Comparison of ENCODE assay signal across 16 mouse cellular contexts in genomic region chr5:37117126-37117525, GRCm38 (mm10). TPM values are rescaled to one million over a fixed set of nuclear protein-coding genes. Genes with fewer than 3 reads are reported as not detected.
DNase-seq lines count a peak whose midpoint lies in the region; ATAC-seq lines count a peak whose summit lies in the region.
"Had no signal": no experiment of that assay in that cellular context is flagged by ENCODE, and none has a peak within 500 bp of the region (broad histone marks: within the 10 kb centered on the region; RNA-seq: fewer than 3 reads in every experiment).

No protein-coding gene starts in this region.

- DNase-seq in forebrain, embryonic 11.5 days (ENCODE audit: low spot score): no peak
- DNase-seq in neural tube, embryonic 10.5 days (ENCODE audit: extremely low spot score, low spot score): peak; percentile 16
- DNase-seq in embryo, embryonic 9.5 days (ENCODE audit: extremely low spot score): peak; percentile 17
- DNase-seq in retina, postnatal 1 day: peak; percentile 34
- DNase-seq in lung, postnatal 10 days: no peak
- DNase-seq: cerebellum, postnatal 25 days; gastrocnemius, postnatal 14 days; kidney, postnatal 14 days; right cerebral cortex, postnatal 25 days had no signal

- H3K9ac ChIP-seq in forebrain, embryonic 15.5 days (replicated peaks): no peak overlapping the region
- H3K9ac ChIP-seq in forebrain, embryonic 11.5 days (ENCODE audit: low read length): no peak overlapping the region
- no peak overlapping the region for H3K9ac ChIP-seq in neural tube, embryonic 15.5 days (replicated peaks)
- no peak overlapping the region for H3K9ac ChIP-seq in heart, embryonic 11.5 days (ENCODE audit: low read depth, low read length)
- H3K9ac ChIP-seq: heart, embryonic 13.5 days; liver, embryonic 15.5 days had no signal

- H3K27ac ChIP-seq in forebrain, embryonic 15.5 days (replicated peaks): no peak overlapping the region
- H3K27ac ChIP-seq in forebrain, embryonic 11.5 days (ENCODE audit: low read depth, low read length): no peak overlapping the region
- no peak overlapping the region for H3K27ac ChIP-seq in neural tube, embryonic 15.5 days (replicated peaks)
- H3K27ac ChIP-seq in heart, embryonic 11.5 days (ENCODE audit: low read depth, low read length): no peak overlapping the region
- H3K27ac ChIP-seq: heart, embryonic 13.5 days; liver, embryonic 15.5 days had no signal

- 64% methylated on average over 9 of the region's 9 CpGs for WGBS in forebrain, embryonic 15.5 days
- 63% methylated on average over 9 of the region's 9 CpGs for WGBS in forebrain, embryonic 11.5 days
- 57% methylated on average over 9 of the region's 9 CpGs for WGBS in neural tube, embryonic 15.5 days
- 59% methylated on average over 9 of the region's 9 CpGs for WGBS in heart, embryonic 11.5 days (ENCODE audit: insufficient replicate concordance)

- no peak overlapping the region for H3K4me2 ChIP-seq in forebrain, embryonic 15.5 days (replicated peaks)
- no peak overlapping the region for H3K4me2 ChIP-seq in forebrain, embryonic 11.5 days (ENCODE audit: low read depth, low read length, severe bottlenecking)
- no peak overlapping the region for H3K4me2 ChIP-seq in neural tube, embryonic 15.5 days
- no peak overlapping the region for H3K4me2 ChIP-seq in heart, embryonic 11.5 days
- H3K4me2 ChIP-seq: heart, embryonic 13.5 days; liver, embryonic 15.5 days had no signal

- no peak overlapping the region for H3K4me3 ChIP-seq in forebrain, embryonic 15.5 days
- H3K4me3 ChIP-seq in forebrain, embryonic 11.5 days (ENCODE audit: low read depth, low read length): no peak overlapping the region
- no peak overlapping the region for H3K4me3 ChIP-seq in neural tube, embryonic 15.5 days (replicated peaks)
- no peak overlapping the region for H3K4me3 ChIP-seq in heart, embryonic 11.5 days (ENCODE audit: low read depth, low read length)
- H3K4me3 ChIP-seq: heart, embryonic 13.5 days; liver, embryonic 15.5 days had no signal

- H3K4me1 ChIP-seq in forebrain, embryonic 15.5 days: 0 out of 2 replicates have a peak, but pooled peaks cover 4% of the 10 kb centered on the region
- no peaks in the 10 kb centered on the region for H3K4me1 ChIP-seq in forebrain, embryonic 11.5 days (replicated peaks; ENCODE audit: control insufficient read depth, insufficient read depth, low read length)
- no peaks in the 10 kb centered on the region for H3K4me1 ChIP-seq in neural tube, embryonic 15.5 days
- no peaks in the 10 kb centered on the region for H3K4me1 ChIP-seq in heart, embryonic 11.5 days (ENCODE audit: control insufficient read depth, insufficient read depth, low read length)
- H3K4me1 ChIP-seq: heart, embryonic 13.5 days; liver, embryonic 15.5 days had no signal

- 0 out of 2 replicates have a peak, but pooled peaks cover 8% of the 10 kb centered on the region for H3K36me3 ChIP-seq in forebrain, embryonic 15.5 days
- no peaks in the 10 kb centered on the region for H3K36me3 ChIP-seq in forebrain, embryonic 11.5 days (ENCODE audit: control insufficient read depth, insufficient read depth, low read length)
- peaks cover 9% of the 10 kb centered on the region; the same call in 1 of the 2 replicates for H3K36me3 ChIP-seq in neural tube, embryonic 15.5 days
- no peaks in the 10 kb centered on the region for H3K36me3 ChIP-seq in heart, embryonic 11.5 days (ENCODE audit: control insufficient read depth, insufficient read depth, low read length)
- H3K36me3 ChIP-seq: heart, embryonic 13.5 days; liver, embryonic 15.5 days had no signal

- no peaks in the 10 kb centered on the region for H3K27me3 ChIP-seq in forebrain, embryonic 15.5 days
- no peaks in the 10 kb centered on the region for H3K27me3 ChIP-seq in forebrain, embryonic 11.5 days (ENCODE audit: control insufficient read depth, insufficient read depth, low read length)
- H3K27me3 ChIP-seq in neural tube, embryonic 15.5 days (replicated peaks): no peaks in the 10 kb centered on the region
- 0 out of 2 replicates have a peak, but pooled peaks cover 7% of the 10 kb centered on the region for H3K27me3 ChIP-seq in heart, embryonic 11.5 days (ENCODE audit: control insufficient read depth, insufficient read depth, low read length)
- H3K27me3 ChIP-seq: liver, embryonic 15.5 days had no signal

- H3K9me3 ChIP-seq in forebrain, embryonic 15.5 days: no peaks in the 10 kb centered on the region
- H3K9me3 ChIP-seq in forebrain, embryonic 11.5 days (ENCODE audit: control insufficient read depth, low read length): no peaks in the 10 kb centered on the region
- no peaks in the 10 kb centered on the region for H3K9me3 ChIP-seq in neural tube, embryonic 15.5 days (replicated peaks)
- no peaks in the 10 kb centered on the region for H3K9me3 ChIP-seq in heart, embryonic 11.5 days (replicated peaks; ENCODE audit: control insufficient read depth, low read length)
- H3K9me3 ChIP-seq: heart, embryonic 13.5 days; liver, embryonic 15.5 days had no signal

- ATAC-seq in forebrain, embryonic 15.5 days (replicated peaks): 0 out of 2 replicates have a peak, but pooled peaks have one; percentile 39
- ATAC-seq in forebrain, embryonic 11.5 days (replicated peaks; ENCODE audit: low FRiP score): no peak
- no peak for ATAC-seq in neural tube, embryonic 15.5 days (ENCODE audit: low FRiP score)
- no peak for ATAC-seq in heart, embryonic 11.5 days (replicated peaks; ENCODE audit: insufficient number of reproducible peaks, low FRiP score, low TSS enrichment)
- ATAC-seq: inflammation-experienced regulatory T-cells, adult 6 months had no signal

RNA-seq across cellular contexts. Expression of gene Gm1043, which starts 32.0 kb away (rescaled TPM):
- polyA plus RNA-seq in forebrain, embryonic 15.5 days (2015; fragmentation: Nextera tagmentation; extraction: Ambion mirVana): 2.3 and 2.6 TPM in 2 replicates
- polyA plus RNA-seq in forebrain, embryonic 11.5 days (2014; fragmentation: Nextera tagmentation; extraction: Ambion mirVana): 0.03 and 0.07 TPM in 2 replicates
- 1.3 and 2.1 TPM in 2 replicates for polyA plus RNA-seq in neural tube, embryonic 15.5 days (2015; fragmentation: Nextera tagmentation; extraction: Ambion mirVana)
- not detected in 2 replicates for polyA plus RNA-seq in heart, embryonic 11.5 days (2014; fragmentation: Nextera tagmentation; extraction: Ambion mirVana)
- polyA plus RNA-seq: C2C12; heart, embryonic 13.5 days; liver, embryonic 15.5 days had no signal

Comparison
In these comparisons a context has a peak if more than half of its experiments do, and no peak if none do; other contexts are left out.
1. DNase-seq: peak in neural tube, embryonic 10.5 days (single experiment), embryo, embryonic 9.5 days (single experiment) and retina, postnatal 1 day (single experiment); none in forebrain, embryonic 11.5 days (single experiment) and lung, postnatal 10 days (single experiment).